In the genomic region with DNA sequence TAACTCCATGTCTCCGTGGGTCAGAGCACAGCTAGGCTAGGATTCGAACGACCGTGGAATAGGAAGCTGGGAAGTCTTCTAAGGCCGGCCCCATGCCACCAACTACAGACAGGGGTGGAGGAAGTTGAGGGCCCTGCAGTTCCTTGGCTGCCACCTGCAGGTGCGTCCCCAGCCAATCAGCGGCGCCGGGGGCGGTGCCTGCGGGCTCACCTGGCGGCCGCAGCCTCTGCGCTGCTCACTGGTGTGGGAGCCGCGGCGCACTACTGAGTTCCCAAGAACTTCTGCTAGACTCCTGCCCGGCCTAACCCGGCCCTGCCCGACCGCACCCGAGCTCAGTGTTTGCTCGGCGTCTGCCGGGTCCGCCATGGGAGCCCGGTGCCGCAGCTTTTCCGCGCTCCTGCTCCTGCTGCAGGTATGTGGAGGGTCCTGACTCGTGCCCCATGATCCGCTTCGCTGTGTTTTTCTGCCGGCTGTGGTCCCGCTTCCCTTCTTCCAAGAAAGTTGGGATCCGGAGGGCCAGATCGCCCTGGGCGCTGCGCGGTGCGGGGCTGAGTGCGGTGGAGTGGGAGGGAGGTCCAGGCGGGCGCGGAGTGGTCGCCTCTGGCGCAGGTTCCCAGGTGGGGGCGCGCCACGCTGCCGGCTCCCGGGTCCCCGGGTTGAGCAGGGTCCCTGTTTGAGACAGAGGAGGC, we compare ENCODE assay signal across 8 mouse cellular contexts. TPM values are rescaled to one million over a fixed set of nuclear protein-coding genes. Genes with fewer than 3 reads are reported as not detected.
DNase-seq lines count a peak whose midpoint lies in the region; ATAC-seq and TF ChIP-seq lines count a peak whose summit lies in the region.

A gene (plus strand): TSS at position 221 of the 689 bp plus-strand sequence.

- 2% methylated on average over 51 of the region's 53 CpGs for WGBS in heart, postnatal 0 days

- peak within 1 kb of the TSS; percentile 45; the same call in 1 of the 2 replicates for H3K9ac ChIP-seq in heart, postnatal 0 days (replicated peaks; ENCODE audit: low read depth, low read length)

- H3K27me3 ChIP-seq in heart, postnatal 0 days (ENCODE audit: control insufficient read depth, insufficient read depth, low read length) = peaks cover 56% of the 10 kb centered on the region

- H3K4me2 ChIP-seq in heart, postnatal 0 days (ENCODE audit: low read depth, low read length) = peak within 1 kb of the TSS; percentile 85

- no peaks in the 10 kb centered on the region for H3K9me3 ChIP-seq in heart, postnatal 0 days (replicated peaks; ENCODE audit: control insufficient read depth, low read length)

- no peak; the same call in 1 of the 2 replicates for ATAC-seq in heart, postnatal 0 days (ENCODE audit: insufficient read depth, low read depth)

- no peak for TF ChIP-seq POLR2A in cortical plate, adult 2 months (IDR thresholded peaks at IDR 0.05; ENCODE audit: extremely low read depth, insufficient read depth, low read length)

- DNase-seq in left cerebral cortex, adult 18-20 months (ENCODE audit: low spot score in 2 of 2) = peak; percentile 6 to 12
- no peak for DNase-seq in left cerebral cortex, adult 11 months (ENCODE audit: low spot score)
- no peak for DNase-seq in heart, postnatal 0 days (ENCODE audit: low spot score)
- DNase-seq in kidney, postnatal 25 days = peak; percentile 92 to 97
- peak; percentile 85 for DNase-seq in lung, postnatal 14 days
- peak; percentile 44 for DNase-seq in retina, embryonic 14.5 days (ENCODE audit: low spot score)
- DNase-seq in urinary bladder, postnatal 36 days (ENCODE audit: low spot score in 2 of 2) = peak; percentile 86 to 87

- no peak for TF ChIP-seq EP300 in heart, postnatal 0 days (IDR thresholded peaks at IDR 0.05; ENCODE audit: low read depth)

- no peaks in the 10 kb centered on the region for H3K4me1 ChIP-seq in cortical plate, adult 2 months (ENCODE audit: control insufficient read depth, insufficient read depth, low read length)
- H3K4me1 ChIP-seq in heart, postnatal 0 days (ENCODE audit: control insufficient read depth, insufficient read depth) = peaks cover 15% of the 10 kb centered on the region

- H3K4me3 ChIP-seq in cortical plate, adult 2 months (ENCODE audit: insufficient read depth, low read length) = peak within 1 kb of the TSS; percentile 8; the same call in 1 of the 2 replicates
- peak within 1 kb of the TSS; percentile 57 for H3K4me3 ChIP-seq in heart, postnatal 0 days (ENCODE audit: low read depth, low read length)

- TF ChIP-seq CTCF in cortical plate, adult 2 months (IDR thresholded peaks at IDR 0.05; ENCODE audit: extremely low read depth, insufficient read depth, low read length) = no peak
- TF ChIP-seq CTCF in heart, postnatal 0 days (IDR thresholded peaks at IDR 0.05; ENCODE audit: low read depth) = no peak

- H3K27ac ChIP-seq in cortical plate, adult 2 months (ENCODE audit: insufficient read depth, low read length) = no peak within 1 kb of the TSS
- H3K27ac ChIP-seq in heart, postnatal 0 days (ENCODE audit: low read depth) = no peak within 1 kb of the TSS

- no peaks in the 10 kb centered on the region for H3K36me3 ChIP-seq in heart, postnatal 0 days (replicated peaks; ENCODE audit: control insufficient read depth, insufficient read depth, low read length)

RNA-seq across cellular contexts. Expression of the gene that starts here (rescaled TPM):
- 1 to 10 TPM; 2.2 to 2.8 TPM for total RNA-seq in left cerebral cortex, adult 18-20 months (2021)
- polyA plus RNA-seq in cortical plate, adult 2 months (2012; rRNA removed) = 0.93 and 1.8 TPM in 2 replicates
- total RNA-seq in heart, postnatal 0 days (2014; rRNA removed; ENCODE audit: low replicate concordance) = 1.2 and 1.9 TPM in 2 replicates
- 0.19 and 0.52 TPM in 2 replicates for polyA plus RNA-seq in heart, postnatal 0 days (2015; fragmentation: Nextera tagmentation; extraction: Ambion mirVana)

Comparison
In these comparisons a context has a peak if more than half of its experiments do, and no peak if none do; other contexts are left out.
1. DNase-seq: peak in left cerebral cortex, adult 18-20 months (2 of 2), kidney, postnatal 25 days (2 of 2), lung, postnatal 14 days (single experiment), retina, embryonic 14.5 days (single experiment) and urinary bladder, postnatal 36 days (2 of 2); none in left cerebral cortex, adult 11 months (single experiment) and heart, postnatal 0 days (single experiment).